In the genomic region with DNA sequence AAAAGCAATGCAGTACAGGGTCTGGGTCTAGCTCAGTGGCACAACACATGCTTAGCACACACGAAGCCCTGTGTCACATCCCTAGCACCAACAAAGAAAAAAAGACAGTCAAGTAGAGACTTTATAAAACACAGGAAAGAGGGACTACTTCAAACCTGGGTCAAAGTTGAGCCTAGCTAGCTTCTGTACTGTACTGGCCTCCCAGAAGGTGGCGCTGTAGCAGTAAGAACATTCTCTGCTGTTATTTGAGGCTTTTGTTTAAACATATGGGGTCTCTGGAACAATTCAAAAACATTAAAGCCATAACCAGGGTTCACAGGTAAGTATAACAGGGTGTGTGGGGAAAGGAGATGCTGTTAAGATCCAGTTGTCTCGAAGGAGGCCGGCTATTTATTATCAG, we compare ENCODE assay signal across 10 mouse cellular contexts. TPM values are rescaled to one million over a fixed set of nuclear protein-coding genes. Genes with fewer than 3 reads are reported as not detected.
A peak's percentile ranks its signal among the peaks of the same experiment; 100 is the strongest.
DNase-seq lines count a peak whose midpoint lies in the region; ATAC-seq and TF ChIP-seq lines count a peak whose summit lies in the region.
"Had no signal": no experiment of that assay in that cellular context is flagged by ENCODE, and none has a peak within 500 bp of the region (broad histone marks: within the 10 kb centered on the region; RNA-seq: fewer than 3 reads in every experiment).

No protein-coding gene starts in this region.

- H3K9ac ChIP-seq in hindbrain, postnatal 0 days (replicated peaks; ENCODE audit: low read length): no peak overlapping the region
- H3K9ac ChIP-seq: neural tube, embryonic 13.5 days had no signal

- no peak overlapping the region for H3K27ac ChIP-seq in hindbrain, postnatal 0 days
- H3K27ac ChIP-seq: neural tube, embryonic 13.5 days had no signal

- peak; percentile 70 for TF ChIP-seq CTCF in hindbrain, postnatal 0 days (IDR thresholded peaks at IDR 0.05; ENCODE audit: low read depth)

- no peaks in the 10 kb centered on the region for H3K4me1 ChIP-seq in hindbrain, postnatal 0 days (ENCODE audit: insufficient read depth, low read length)

- no peak overlapping the region for H3K4me3 ChIP-seq in hindbrain, postnatal 0 days (ENCODE audit: low read length)
- H3K4me3 ChIP-seq: neural tube, embryonic 13.5 days had no signal

- no peaks in the 10 kb centered on the region for H3K27me3 ChIP-seq in hindbrain, postnatal 0 days (ENCODE audit: insufficient read depth, low read length)
- H3K27me3 ChIP-seq: neural tube, embryonic 13.5 days had no signal

- no peaks in the 10 kb centered on the region for H3K36me3 ChIP-seq in hindbrain, postnatal 0 days (ENCODE audit: insufficient read depth, low read length)
- H3K36me3 ChIP-seq: neural tube, embryonic 13.5 days had no signal

- H3K9me3 ChIP-seq in hindbrain, postnatal 0 days (ENCODE audit: low read length): no peaks in the 10 kb centered on the region
- H3K9me3 ChIP-seq: neural tube, embryonic 13.5 days had no signal

- 59% methylated on average over 4 of the region's 4 CpGs for WGBS in hindbrain, postnatal 0 days

- DNase-seq in cerebellum, adult 11 months: peak; percentile 38
- DNase-seq in cerebellum, adult 11-12 months: no peak
- DNase-seq in layer of hippocampus, postnatal 10 days (ENCODE audit: low spot score in 2 of 2): peak; percentile 46 to 55
- no peak for DNase-seq in layer of hippocampus, postnatal 36 days
- peak; percentile 62 for DNase-seq in adipocyte (ENCODE audit: low spot score)
- DNase-seq in hindbrain, postnatal 0 days (ENCODE audit: low spot score): peak; percentile 62
- DNase-seq in thymus, postnatal 25 days: peak; percentile 28
- DNase-seq in layer of hippocampus, adult 9-11 months: no peak

- no peak overlapping the region for H3K4me2 ChIP-seq in hindbrain, postnatal 0 days (ENCODE audit: low read depth, low read length)
- H3K4me2 ChIP-seq: neural tube, embryonic 13.5 days had no signal

- ATAC-seq in hindbrain, postnatal 0 days: no peak

RNA-seq across cellular contexts. Expression of a gene that starts 54.4 kb away (rescaled TPM):
- total RNA-seq in layer of hippocampus, postnatal 10 days (2021): 10 to 100 TPM in 1 of 2 experiments, 1 to 10 TPM in 1; 8.0 to 11.1 TPM
- 10 to 100 TPM; 14.1 to 15.6 TPM for total RNA-seq in layer of hippocampus, postnatal 36 days (2021)
- total RNA-seq in hindbrain, postnatal 0 days (2014; rRNA removed): 4.0 and 5.9 TPM in 2 replicates
- 4.4 and 4.5 TPM in 2 replicates for polyA plus RNA-seq in hindbrain, postnatal 0 days (2015; fragmentation: Nextera tagmentation; extraction: Ambion mirVana)

RNA-seq across cellular contexts. Expression of a gene that starts 57.9 kb away (rescaled TPM):
- total RNA-seq in layer of hippocampus, postnatal 10 days (2021): 10 to 100 TPM; 14.2 to 14.3 TPM
- total RNA-seq in layer of hippocampus, postnatal 36 days (2021): 10 to 100 TPM; 12.0 to 14.4 TPM
- total RNA-seq in hindbrain, postnatal 0 days (2014; rRNA removed): 14.4 and 22.4 TPM in 2 replicates
- polyA plus RNA-seq in hindbrain, postnatal 0 days (2015; fragmentation: Nextera tagmentation; extraction: Ambion mirVana): 39.1 and 41.5 TPM in 2 replicates
- total RNA-seq: hematopoietic stem cell, adult 5-6 weeks had no signal

Comparison
In these comparisons a context has a peak if more than half of its experiments do, and no peak if none do; other contexts are left out.
1. DNase-seq: peak in cerebellum, adult 11 months (single experiment), layer of hippocampus, postnatal 10 days (2 of 2), adipocyte (single experiment), hindbrain, postnatal 0 days (single experiment) and thymus, postnatal 25 days (single experiment); none in cerebellum, adult 11-12 months (single experiment), layer of hippocampus, postnatal 36 days (0 of 2) and layer of hippocampus, adult 9-11 months (single experiment).